Mouse (Mus musculus) embryonic stem cell, embryonic (primary cell): ENCODE data around the gene Ogfr.

Experiments used
- CTCF ChIA-PET, 4 experiments: fragments of 300-600 bp in 2 of 4; fragments of 350-600 bp in 2 of 4; sonication (Branson Sonifier 250); formaldehyde crosslinking; loops; one replicate each; lab custom pipeline; 2022; ENCODE audit warnings: inconsistent platforms in 2 of 4; lab: Charles Lee
- POLR2A ChIA-PET, 4 experiments: fragments of 300-600 bp in 2 of 4; fragments of 350-600 bp in 2 of 4; sonication (Branson Sonifier 250); formaldehyde crosslinking; loops; one replicate each; lab custom pipeline; 2022; ENCODE audit warnings: antibody characterized with exemption in 4 of 4, inconsistent platforms in 1 of 4; lab: Charles Lee

Gene Ogfr

GRCm38 (mm10) chr2:180581002-180581401, 8.0 kb upstream of the Ogfr start, which contains the start of gene Mrgbp:
Gene Mrgbp (plus strand): TSS chr2:180581304.
- POLR2A ChIA-PET, result interaction anchor here in 3 of 4 experiments (0.6 to 2.0 kb wide), 13 partner anchors 8 to 323 kb away, joined by 3 to 7 read pairs (median 4); partner anchors contain the start of genes Col9a3 (in 1 of the 3), Ogfr (in 1 of the 3), Rps21 (in 1 of the 3) and Tcfl5 (in 1 of the 3)
- CTCF ChIA-PET, result interaction anchor here (0.7 to 2.6 kb wide), 20 partner anchors 10 to 305 kb away, joined by 3 to 24 read pairs (median 6); partner anchors contain the start of gene Col9a3 (in 1 of the 4)

GRCm38 (mm10) chr2:180582481-180583153, 6.4 kb upstream of the Ogfr start:
- ChIA-PET POLR2A (interaction anchor here (0.6 to 1.8 kb wide), 25 partner anchors 9 to 325 kb away, joined by 3 to 7 read pairs (median 4); partner anchors contain the start of genes Col9a3 (in 1 of the 4), Rps21 (in 1 of the 4) and Tcfl5 (in 1 of the 4)), CTCF (interaction anchor here (0.6 to 2.6 kb wide), 37 partner anchors 8 to 311 kb away, joined by 3 to 24 read pairs (median 4); no protein-coding TSS in a partner anchor)

- ChIA-PET CTCF (interaction anchor here in 1 of 4 experiments (1.0 kb wide), 1 partner anchor 162 kb away, joined by 3 read pairs; no protein-coding TSS in a partner anchor), POLR2A (interaction anchor here in 2 of 4 experiments (0.9 to 1.7 kb wide), 8 partner anchors 15 to 326 kb away, joined by 3 to 8 read pairs (median 4); partner anchors contain the start of genes Col9a3 (in 1 of the 2) and Rps21 (in 1 of the 2))
Observed at GRCm38 (mm10) chr2:180583154-180583507, 5.9 kb upstream of the Ogfr start.

- ChIA-PET CTCF (interaction anchor here (0.6 to 3.9 kb wide), 27 partner anchors 10 to 1365 kb away, joined by 3 to 18 read pairs (median 3); partner anchors contain the start of gene Bhlhe23 (in 1 of the 4)), POLR2A (interaction anchor here in 3 of 4 experiments (0.6 to 8.6 kb wide), 27 partner anchors 8 to 567 kb away, joined by 3 to 82 read pairs (median 4); partner anchors contain the start of genes Col9a3 (in 3 of the 3), Rps21 (in 2 of the 3), Tcfl5 (in 2 of the 3) and Dido1 (in 1 of the 3))
Observed at GRCm38 (mm10) chr2:180588736-180589122, 316 bp upstream of the Ogfr start.

GRCm38 (mm10) chr2:180597490-180597889, 8.4 kb downstream of the Ogfr start, which contains the start of gene Col9a3:
Gene Col9a3 (plus strand): TSS chr2:180597790.
- POLR2A ChIA-PET, result interaction anchor here (0.7 to 2.4 kb wide), 12 partner anchors 8 to 140 kb away, joined by 3 to 12 read pairs (median 4); partner anchors contain the start of genes Ogfr (in 3 of the 4) and Mrgbp (in 1 of the 4)

GRCm38 (mm10) chr2:180598157-180598705, 9.2 kb downstream of the Ogfr start:
- ChIA-PET CTCF (interaction anchor here in 2 of 4 experiments (0.9 to 2.4 kb wide), 6 partner anchors 9 to 80 kb away, joined by 3 to 12 read pairs (median 4); partner anchors contain the start of gene Ogfr (in 1 of the 2)), POLR2A (interaction anchor here (0.7 to 2.4 kb wide), 11 partner anchors 8 to 14 kb away, joined by 3 to 12 read pairs (median 4); partner anchors contain the start of gene Ogfr (in 3 of the 4))

More at GRCm38 (mm10) chr2:180597490-180597889, 8.4 kb downstream of the Ogfr start, which contains the start of gene Col9a3:
- CTCF ChIA-PET, result interaction anchor here in 3 of 4 experiments (0.9 to 2.1 kb wide), 5 partner anchors 11 to 125 kb away, joined by 3 to 9 read pairs (median 3); no protein-coding TSS in a partner anchor

- POLR2A ChIA-PET, result interaction anchor here in 3 of 4 experiments (0.6 to 1.7 kb wide), 4 partner anchors 11 to 289 kb away, joined by 3 to 7 read pairs (median 5); partner anchors contain the start of gene Ogfr (in 2 of the 3)
- CTCF ChIA-PET, result interaction anchor here in 1 of 4 experiments (1.2 to 1.4 kb wide), 2 partner anchors 12 to 325 kb away, joined by 4 to 5 read pairs; partner anchors contain the start of gene Ogfr
Observed at GRCm38 (mm10) chr2:180600569-180601021, 11.6 kb downstream of the Ogfr start.

- POLR2A ChIA-PET, result interaction anchor here in 3 of 4 experiments (0.6 to 7.5 kb wide), 37 partner anchors 10 to 348 kb away, joined by 3 to 82 read pairs (median 4); partner anchors contain the start of genes Dido1 (in 2 of the 3), Gid8 (in 2 of the 3), Ogfr (in 2 of the 3) and Mrgbp (in 1 of the 3)
- CTCF ChIA-PET, result interaction anchor here in 3 of 4 experiments (0.6 to 1.2 kb wide), 8 partner anchors 8 to 258 kb away, joined by 3 to 7 read pairs (median 3); no protein-coding TSS in a partner anchor
Observed at GRCm38 (mm10) chr2:180604781-180605180, 15.7 kb downstream of the Ogfr start.

GRCm38 (mm10) chr2:180610283-180610682, 21.2 kb downstream of the Ogfr start:
- ChIA-PET POLR2A (interaction anchor here in 1 of 4 experiments (0.6 to 2.4 kb wide), 3 partner anchors 21 to 120 kb away, joined by 3 to 6 read pairs (median 5); partner anchors contain the start of gene Ogfr), CTCF (no interaction called here)

GRCm38 (mm10) chr2:180611882-180612281, 22.8 kb downstream of the Ogfr start:
- ChIA-PET CTCF (interaction anchor here in 1 of 4 experiments (0.6 kb wide), 1 partner anchor 568 kb away, joined by 3 read pairs; no protein-coding TSS in a partner anchor), POLR2A (interaction anchor here in 2 of 4 experiments (1.1 to 5.9 kb wide), 4 partner anchors 7 to 23 kb away, joined by 3 to 37 read pairs (median 4); partner anchors contain the start of gene Ogfr (in 1 of the 2))

GRCm38 (mm10) chr2:180641576-180642554, 52.8 kb downstream of the Ogfr start:
- ChIA-PET POLR2A (interaction anchor here in 3 of 4 experiments (0.7 to 2.9 kb wide), 36 partner anchors 11 to 385 kb away, joined by 3 to 19 read pairs (median 4); partner anchors contain the start of genes Dido1 (in 2 of the 3), Gid8 (in 2 of the 3), Ogfr (in 1 of the 3) and Rps21 (in 1 of the 3)), CTCF (interaction anchor here in 2 of 4 experiments (0.5 to 2.3 kb wide), 6 partner anchors 15 to 170 kb away, joined by 3 to 13 read pairs (median 4); no protein-coding TSS in a partner anchor)

- ChIA-PET POLR2A (interaction anchor here in 3 of 4 experiments (0.6 to 2.9 kb wide), 27 partner anchors 10 to 544 kb away, joined by 3 to 19 read pairs (median 4); partner anchors contain the start of genes Dido1 (in 2 of the 3), Gid8 (in 2 of the 3), Ogfr (in 2 of the 3) and Ppdpf (in 1 of the 3)), CTCF (interaction anchor here in 2 of 4 experiments (0.5 to 2.3 kb wide), 7 partner anchors 14 to 320 kb away, joined by 3 to 13 read pairs (median 4); no protein-coding TSS in a partner anchor)
Observed at GRCm38 (mm10) chr2:180642555-180643260, 53.7 kb downstream of the Ogfr start, which contains the start of gene Tcfl5. Gene Tcfl5 (minus strand): TSS chr2:180642708.

- POLR2A ChIA-PET, result interaction anchor here in 2 of 4 experiments (1.0 to 2.9 kb wide), 12 partner anchors 13 to 136 kb away, joined by 3 to 19 read pairs (median 4); partner anchors contain the start of genes Ogfr (in 2 of the 2), Dido1 (in 1 of the 2) and Gid8 (in 1 of the 2)
- CTCF ChIA-PET, result interaction anchor here in 2 of 4 experiments (1.1 to 2.3 kb wide), 2 partner anchors 13 to 61 kb away, joined by 3 to 13 read pairs; no protein-coding TSS in a partner anchor
Observed at GRCm38 (mm10) chr2:180643626-180644025, 54.6 kb downstream of the Ogfr start.
